Mouse (Mus musculus): ENCODE measurements at regions not wholly inside any gene's neighbourhood (a gene's known extent, or its start where the extent isn't known, plus 50 kb on each side); places are given as distances from the start of the nearest gene placed in this dataset.
"Not testable (repeated sequence)": the region's sequence is repeated elsewhere in the genome, so short reads cannot be mapped to it uniquely, and the experiment has no call there.

DNA sequence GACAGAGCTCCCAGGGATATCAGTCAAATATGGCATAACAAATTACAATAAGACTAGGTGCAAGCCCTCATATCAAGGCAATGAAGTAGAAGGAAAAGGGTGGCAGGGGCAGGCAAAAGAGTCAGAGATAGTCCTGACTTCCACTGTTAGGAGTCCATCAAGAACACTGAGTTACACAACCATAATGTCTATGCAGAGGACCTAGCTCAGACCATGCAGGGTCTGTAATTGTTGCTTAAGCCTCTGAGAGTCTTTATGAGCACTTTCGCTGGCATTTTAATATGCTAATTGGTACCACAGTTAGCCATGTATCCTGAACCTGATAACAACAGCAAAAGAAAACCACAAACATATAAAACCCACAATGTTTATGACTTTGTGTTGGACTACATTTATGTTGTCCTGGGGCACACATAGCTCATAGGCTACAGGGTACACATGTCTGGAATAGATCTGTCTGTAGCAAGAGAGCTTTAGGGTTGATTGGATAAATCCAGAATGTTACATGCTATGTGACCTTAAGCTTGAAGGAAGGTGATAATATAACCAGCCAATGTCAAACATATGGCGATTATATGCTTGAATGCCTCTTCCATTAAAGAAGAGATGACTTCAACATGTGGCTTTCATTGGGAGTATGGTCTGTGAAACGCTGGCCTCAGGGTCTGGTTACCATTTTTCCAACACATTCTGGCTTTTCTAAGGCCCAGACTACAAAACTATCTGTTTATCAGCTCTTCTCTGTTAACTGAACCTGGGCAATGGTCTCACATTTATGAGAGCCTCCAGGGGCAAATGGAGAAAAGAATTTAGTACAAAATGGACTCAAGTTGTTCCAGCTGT lies 836.6 kb downstream of the Gm9195 start:
- DNase-seq (ENCODE audit: low spot score in 2 of 2): no peak

DNA sequence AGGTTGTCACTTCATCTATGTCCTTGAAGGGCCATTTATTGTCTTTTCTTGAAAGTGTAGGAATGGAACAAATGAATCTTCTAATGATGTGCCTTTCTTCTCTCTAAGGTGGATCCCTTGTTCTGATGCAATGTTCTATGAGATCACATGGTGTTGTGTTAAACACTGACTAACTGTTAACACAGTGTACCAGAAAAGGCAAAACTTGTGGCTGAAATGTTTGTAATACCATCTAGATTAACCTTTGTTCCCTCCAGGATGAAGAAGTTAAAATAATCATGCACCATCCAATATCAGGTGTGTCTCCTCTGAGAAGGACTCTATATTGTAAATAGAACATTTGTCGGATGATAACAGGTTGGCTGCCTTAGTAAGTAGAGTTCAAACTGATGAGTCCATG lies 849.1 kb downstream of the Gm9195 start:
- DNase-seq (ENCODE audit: low spot score in 2 of 2): no peak

GRCm38 (mm10) chr14:71639083-71639482 lies 852.6 kb downstream of the Gm9195 start:
- no peak for DNase-seq (ENCODE audit: low spot score in 2 of 2)

- no peak for DNase-seq (ENCODE audit: low spot score in 2 of 2)
Observed at GRCm38 (mm10) chr14:71635091-71635490, 856.5 kb downstream of the Gm9195 start.

GRCm38 (mm10) chr14:71609698-71610301 lies 881.8 kb downstream of the Gm9195 start:
- DNase-seq (ENCODE audit: low spot score in 2 of 2): no peak

- no peak for DNase-seq (ENCODE audit: low spot score in 2 of 2)
Observed at GRCm38 (mm10) chr14:71603710-71604109, 887.9 kb downstream of the Gm9195 start.

DNA sequence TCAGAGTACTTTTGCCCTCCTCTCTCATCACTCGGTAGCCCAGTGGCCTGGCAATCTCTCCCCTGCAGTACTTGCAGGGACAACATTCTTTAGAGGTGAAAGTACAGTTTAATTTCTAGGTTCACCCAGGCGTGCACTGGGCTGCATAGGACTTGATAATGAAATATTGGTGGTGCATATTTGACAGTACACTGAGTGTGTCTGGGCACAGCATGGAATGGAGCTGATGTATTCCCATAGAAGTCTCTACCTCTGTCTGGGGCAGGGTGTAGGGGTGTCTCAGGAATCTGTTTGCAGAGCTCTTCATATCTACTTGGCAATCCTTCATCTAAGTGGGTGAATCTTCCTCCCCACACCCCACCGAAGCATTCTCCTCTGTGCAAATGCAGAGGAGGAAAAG lies 893.8 kb downstream of the Gm9195 start:
- DNase-seq (ENCODE audit: low spot score in 2 of 2): no peak

DNA sequence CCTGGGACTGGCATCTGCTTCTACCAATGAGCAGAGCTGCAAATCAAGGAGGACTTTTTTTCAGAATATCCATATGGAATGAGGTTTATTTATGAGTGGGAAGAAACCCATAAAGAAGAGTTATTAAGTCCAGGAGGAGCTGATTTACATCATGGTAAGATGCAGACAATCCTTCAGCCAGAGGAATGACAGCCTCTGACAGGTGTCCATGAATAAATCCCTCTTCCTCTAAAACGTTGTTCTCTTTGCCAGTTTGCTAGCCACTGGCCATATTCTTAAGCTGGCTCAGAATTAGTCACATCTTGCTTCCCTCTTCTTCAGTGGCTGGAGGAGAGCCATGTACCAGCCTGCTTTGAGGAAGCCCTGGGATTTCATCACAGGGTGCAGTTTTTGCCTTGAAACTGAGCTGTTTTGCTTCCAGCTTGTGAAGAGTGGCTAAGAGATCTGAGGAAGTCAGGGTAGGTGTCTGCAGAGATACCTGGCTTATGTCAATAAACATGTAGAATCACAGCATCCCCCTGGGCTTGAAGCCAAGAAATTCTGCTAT lies 902.9 kb downstream of the Gm9195 start:
- no peak for DNase-seq (ENCODE audit: low spot score in 2 of 2)

DNA sequence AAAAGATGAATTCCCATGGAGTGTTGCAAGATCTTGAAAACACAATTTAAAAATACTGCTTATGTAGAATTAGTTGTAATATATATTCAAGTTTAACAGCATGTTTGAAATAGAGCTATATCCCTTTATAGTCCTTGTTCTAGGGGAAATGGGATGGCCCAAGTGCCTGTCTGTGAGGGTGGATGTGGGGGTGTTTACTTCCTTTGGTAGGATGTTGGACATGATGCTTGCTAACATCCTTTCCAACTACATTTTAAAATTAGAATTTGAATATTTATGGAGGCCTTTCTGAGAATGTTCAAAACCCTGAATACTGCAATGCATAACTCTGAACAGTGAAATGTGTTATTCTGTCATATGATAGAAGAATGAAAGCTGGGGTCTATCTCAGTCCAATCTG lies 903.6 kb downstream of the Gm9195 start:
- no peak for DNase-seq (ENCODE audit: low spot score in 2 of 2)

- no peak for DNase-seq (ENCODE audit: low spot score in 2 of 2)
Observed at GRCm38 (mm10) chr14:71564816-71565215, 926.8 kb downstream of the Gm9195 start.

- DNase-seq (ENCODE audit: low spot score in 2 of 2): no peak
Observed at GRCm38 (mm10) chr14:71561906-71562305, 929.7 kb downstream of the Gm9195 start.

- DNase-seq (ENCODE audit: low spot score in 2 of 2): not testable (repeated sequence)
Observed at GRCm38 (mm10) chr14:71554324-71554723, 937.3 kb downstream of the Gm9195 start.

DNA sequence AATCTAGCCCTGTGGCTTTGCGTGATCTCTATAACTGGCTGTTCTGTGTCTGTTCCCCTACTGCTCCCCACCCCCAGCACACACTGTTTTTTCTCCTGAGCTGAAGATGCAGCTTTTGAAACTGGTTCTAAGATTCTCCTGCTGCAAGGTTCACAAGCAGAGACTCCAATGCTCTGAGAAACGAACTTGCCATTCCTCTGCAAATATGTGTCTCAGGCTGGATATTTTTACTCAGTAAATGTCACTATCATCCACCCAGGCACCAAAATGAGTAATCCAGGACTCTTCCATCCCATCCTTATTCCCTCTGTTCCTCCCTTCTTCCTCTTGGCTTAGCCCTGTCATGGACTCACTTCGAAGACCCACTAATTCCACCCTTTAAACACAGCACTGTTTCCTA lies 943.9 kb upstream of the Fam160b2 start:
- DNase-seq (ENCODE audit: low spot score in 2 of 2): no peak

- DNase-seq (ENCODE audit: low spot score in 2 of 2): no peak
Observed at GRCm38 (mm10) chr14:71532074-71532659, 932.5 kb upstream of the Fam160b2 start.

GRCm38 (mm10) chr14:71531298-71531697 lies 931.7 kb upstream of the Fam160b2 start:
- DNase-seq (ENCODE audit: low spot score in 2 of 2): no peak

- no peak for DNase-seq (ENCODE audit: low spot score in 2 of 2)
Observed at GRCm38 (mm10) chr14:71530421-71530820, 930.8 kb upstream of the Fam160b2 start.

- DNase-seq (ENCODE audit: low spot score in 2 of 2): no peak
Observed at GRCm38 (mm10) chr14:71518541-71518940, 918.9 kb upstream of the Fam160b2 start.

DNA sequence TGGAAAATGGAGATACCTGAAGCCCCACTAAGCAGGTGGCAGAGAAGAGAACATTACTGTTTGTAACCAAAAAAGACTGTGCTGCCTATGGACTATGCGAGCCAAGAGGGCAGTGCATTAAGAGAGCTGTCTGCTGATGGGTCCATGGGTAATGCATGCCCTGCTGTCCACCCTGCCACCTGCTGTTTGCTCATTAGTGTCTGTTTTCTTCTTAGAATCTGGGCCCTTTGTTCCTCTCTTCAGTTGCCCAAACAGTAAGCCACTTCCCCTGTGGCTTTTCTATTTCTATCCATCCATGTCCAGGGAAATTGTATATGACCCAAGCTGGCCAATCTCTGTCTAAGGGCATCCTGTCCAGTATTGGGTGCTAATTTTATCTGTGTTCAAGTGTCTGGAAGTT lies 901.2 kb upstream of the Fam160b2 start:
- DNase-seq (ENCODE audit: low spot score in 2 of 2): no peak

DNA sequence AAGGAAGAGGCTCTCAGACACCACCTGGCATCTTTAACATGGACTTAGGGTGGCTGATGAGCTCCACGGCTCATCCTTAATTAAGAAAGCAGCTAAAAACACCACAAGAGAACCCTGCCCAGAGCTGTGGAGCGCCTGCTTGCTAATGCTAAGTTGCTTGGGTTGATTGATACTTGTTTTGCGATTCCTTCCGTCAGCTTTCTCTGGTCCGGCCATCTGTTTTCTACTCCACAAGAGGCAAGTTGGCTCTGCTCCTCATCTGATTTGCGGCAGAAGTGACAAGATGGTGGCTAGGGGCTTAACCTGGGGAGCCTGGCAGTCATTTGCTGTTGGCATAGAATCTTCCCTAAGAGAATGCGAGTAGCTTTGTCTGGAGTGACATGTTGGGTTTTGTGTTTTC lies 891.6 kb upstream of the Fam160b2 start:
- no peak for DNase-seq (ENCODE audit: low spot score in 2 of 2)

DNA sequence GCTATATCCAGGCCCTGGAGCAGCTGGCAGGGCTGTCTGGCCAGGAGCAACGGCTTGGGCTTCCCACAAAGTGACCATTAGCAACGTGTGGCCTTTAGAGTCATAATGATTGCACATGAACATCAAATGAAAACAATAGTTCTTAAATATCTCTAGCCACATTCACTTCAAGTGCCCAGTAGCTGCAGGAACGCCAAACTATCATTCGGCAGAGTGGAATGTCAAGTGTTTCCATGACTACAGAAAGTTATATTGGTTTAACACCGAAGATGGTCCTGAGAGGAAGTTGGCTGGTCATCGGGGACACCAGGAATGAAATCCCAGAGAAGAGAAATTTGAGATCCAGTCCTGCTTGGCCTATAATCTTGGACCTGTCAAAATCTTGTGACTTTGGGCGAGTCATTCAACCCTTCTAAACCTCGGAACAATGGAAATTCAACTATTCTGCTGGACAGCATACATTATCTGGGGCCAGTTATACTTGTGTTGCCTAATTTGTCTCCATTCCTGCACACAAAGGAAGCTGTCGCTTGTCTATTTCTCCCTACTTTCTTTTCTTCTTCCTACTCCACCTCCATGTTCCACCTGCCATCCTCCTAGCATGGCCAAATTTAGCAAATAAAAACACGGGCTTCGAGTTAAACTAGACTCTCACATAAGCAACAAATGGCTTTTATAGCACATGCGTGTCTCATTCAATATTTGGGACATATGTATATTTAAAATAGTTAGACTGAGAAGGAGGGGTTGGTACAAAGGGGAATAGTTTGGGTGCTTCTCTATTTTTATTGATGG lies 886.7 kb upstream of the Fam160b2 start:
- no peak for DNase-seq (ENCODE audit: low spot score in 2 of 2)

DNA sequence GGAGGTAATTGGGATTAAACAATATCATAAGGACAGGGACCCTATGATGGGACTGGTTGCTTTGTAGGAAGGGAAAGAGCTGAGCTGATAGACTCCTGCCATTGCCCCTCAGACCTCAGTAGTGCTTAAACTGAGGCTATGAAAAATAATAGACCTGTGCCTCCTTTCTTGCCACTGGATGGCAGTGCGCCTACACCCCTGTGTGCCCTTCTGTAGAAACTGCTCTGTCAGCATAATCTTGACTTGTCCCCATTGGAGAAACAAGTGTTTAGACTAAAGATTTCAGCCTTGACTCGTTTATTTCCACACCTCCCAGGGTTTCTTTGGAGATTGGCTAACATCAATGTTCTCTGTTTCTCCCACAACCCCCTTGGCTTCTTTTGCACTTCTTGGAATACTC lies 876.0 kb upstream of the Fam160b2 start:
- DNase-seq (ENCODE audit: low spot score in 2 of 2): no peak

GRCm38 (mm10) chr14:71473907-71474306 lies 874.3 kb upstream of the Fam160b2 start:
- DNase-seq (ENCODE audit: low spot score in 2 of 2): no peak
